Mouse (Mus musculus): Measurements from ENCODE around the gene Pcbp3. TPM values are rescaled to one million over a fixed set of nuclear protein-coding genes. Genes with fewer than 3 reads are reported as not detected.
"Not testable (repeated sequence)": the region's sequence is repeated elsewhere in the genome, so short reads cannot be mapped to it uniquely, and the experiment has no call there.

The Pcbp3 gene
- polyA plus RNA-seq, 1 experiment from 2014 or later: 11.8 TPM

- Histone ChIP-seq H3K4me1 (peaks cover 5% of the 10 kb centered on the region; the same call in 1 of the 2 replicates), H3K4me2 (0 out of 2 replicates have a peak overlapping the region, but pooled peaks have one; percentile 5), H3K4me3 (no peak overlapping the region), H3K27me3 (replicated peaks) (0 out of 2 replicates have a peak, but pooled peaks cover 2% of the 10 kb centered on the region), H3K9me3 (no peaks in the 10 kb centered on the region), H3K36me3 (no peaks in the 10 kb centered on the region), H3K27ac (replicated peaks) (no peak overlapping the region), H3K9ac (no peak overlapping the region)
- WGBS: 28% methylated on average over 15 of the region's 15 CpGs
- ATAC-seq (ENCODE audit: extremely low read depth, insufficient number of reproducible peaks, low FRiP score, low TSS enrichment): no peak
Observed at GRCm38 (mm10) chr10:76973797-76974436, 12.2 kb upstream of the Pcbp3 start.

DNA sequence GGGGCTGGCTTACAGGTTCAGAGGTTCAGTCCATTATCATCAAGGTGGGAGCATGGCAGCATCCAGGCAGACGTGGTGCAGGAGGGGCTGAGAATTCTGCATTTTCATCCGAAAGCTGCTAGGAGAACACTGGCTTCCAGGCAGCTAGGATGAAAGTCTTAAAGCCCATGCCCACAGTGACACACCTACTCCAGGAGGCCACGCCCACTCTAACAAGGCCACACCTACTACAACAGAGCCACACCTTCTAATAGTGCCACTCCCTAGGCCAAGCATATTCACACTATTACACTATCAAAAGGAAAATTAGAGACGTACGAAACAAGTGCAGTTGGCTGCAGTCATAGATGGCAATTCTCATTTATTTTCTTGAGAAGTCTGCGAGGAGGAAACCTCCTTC is 10.6 kb upstream of the Pcbp3 start:
- H3K36me3 ChIP-seq; H3K9me3 ChIP-seq; H3K4me2 ChIP-seq; H3K4me3 ChIP-seq; H3K27me3 ChIP-seq (replicated peaks); H3K27ac ChIP-seq (replicated peaks); H3K4me1 ChIP-seq; H3K9ac ChIP-seq; ATAC-seq (ENCODE audit: extremely low read depth, insufficient number of reproducible peaks, low FRiP score, low TSS enrichment): not testable (repeated sequence)
- WGBS: 70% methylated on average over 6 of the region's 6 CpGs

DNA sequence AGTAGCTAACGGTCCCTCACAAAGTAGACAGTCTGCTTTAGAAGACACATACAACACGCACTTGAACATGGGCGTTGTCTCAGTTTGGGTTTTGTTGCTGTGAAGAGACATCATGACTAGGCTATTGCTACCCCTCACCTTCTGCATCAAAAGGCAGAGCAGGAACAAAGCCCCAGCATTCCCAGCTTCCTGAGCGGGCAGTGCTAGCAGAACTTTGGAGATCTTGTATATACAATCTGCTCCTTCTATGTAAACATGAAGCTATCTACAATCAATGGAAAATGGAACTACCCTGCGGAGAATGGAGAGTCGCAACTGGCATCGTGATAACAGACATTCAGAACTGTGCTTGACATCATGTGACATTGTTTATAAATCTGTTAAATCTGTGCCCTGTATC is 9.3 kb upstream of the Pcbp3 start:
- Histone ChIP-seq H3K4me1 (peaks cover 10% of the 10 kb centered on the region), H3K9ac (no peak overlapping the region), H3K27me3 (replicated peaks) (0 out of 2 replicates have a peak, but pooled peaks cover 2% of the 10 kb centered on the region), H3K9me3 (no peaks in the 10 kb centered on the region), H3K36me3 (no peaks in the 10 kb centered on the region), H3K4me3 (no peak overlapping the region), H3K4me2 (no peak overlapping the region), H3K27ac (replicated peaks) (no peak overlapping the region)
- WGBS: 66% methylated on average over 7 of the region's 7 CpGs
- ATAC-seq (ENCODE audit: extremely low read depth, insufficient number of reproducible peaks, low FRiP score, low TSS enrichment): no peak

DNA sequence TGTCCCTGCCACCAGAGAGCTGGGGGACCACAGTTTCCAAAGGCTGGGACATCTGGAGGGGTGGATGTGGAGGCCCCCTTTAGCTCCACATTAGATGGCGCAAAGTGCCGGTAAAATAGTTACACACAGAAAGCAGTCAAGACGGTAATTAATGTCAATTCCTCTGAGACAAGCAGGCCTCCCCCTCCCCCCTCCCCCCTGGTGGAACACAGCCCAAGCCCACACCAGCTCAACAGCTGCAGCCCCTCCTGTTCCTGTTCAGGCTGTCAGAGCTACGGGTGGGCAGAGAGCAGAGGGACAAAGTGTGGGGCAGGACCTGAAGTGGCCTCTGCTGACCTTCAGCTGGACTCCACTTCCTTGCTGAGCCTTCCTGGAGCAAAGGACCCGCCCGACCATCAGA is 2.7 kb upstream of the Pcbp3 start:
- WGBS: 23% methylated on average over 6 of the region's 6 CpGs
- H3K4me1 ChIP-seq: peaks cover 41% of the 10 kb centered on the region
- H3K27me3 ChIP-seq (replicated peaks): no peaks in the 10 kb centered on the region
- no peaks in the 10 kb centered on the region for H3K9me3 ChIP-seq
- H3K4me3 ChIP-seq: no peak overlapping the region
- no peaks in the 10 kb centered on the region for H3K36me3 ChIP-seq
- no peak overlapping the region for H3K9ac ChIP-seq
- ATAC-seq (ENCODE audit: extremely low read depth, insufficient number of reproducible peaks, low FRiP score, low TSS enrichment): no peak
- H3K4me2 ChIP-seq: peak overlapping the region; percentile 18
- peak overlapping the region; percentile 36; the same call in 1 of the 2 replicates for H3K27ac ChIP-seq (replicated peaks)

DNA sequence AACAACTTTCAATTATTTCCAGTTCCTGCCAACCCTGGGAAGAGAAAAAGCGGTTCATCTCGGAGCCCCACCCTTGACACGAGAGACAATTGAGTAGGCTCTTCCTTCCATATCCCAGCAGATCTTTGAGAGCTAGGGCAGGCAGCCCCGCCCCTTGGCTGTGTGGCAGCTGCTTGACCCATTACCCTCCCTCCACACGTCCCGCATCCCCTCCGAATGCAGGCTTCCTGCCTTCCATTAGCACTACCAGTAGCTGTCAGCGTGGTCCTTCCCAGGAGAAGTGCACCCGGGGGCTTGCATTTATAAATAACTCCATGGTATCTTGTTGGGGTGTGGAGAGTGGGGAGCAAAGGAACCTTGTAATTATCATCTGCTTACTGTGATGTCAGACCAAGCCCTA is 2.3 kb upstream of the Pcbp3 start:
- Histone ChIP-seq H3K4me2 (peak overlapping the region; percentile 18), H3K36me3 (no peaks in the 10 kb centered on the region), H3K27ac (replicated peaks) (peak overlapping the region; percentile 36; the same call in 1 of the 2 replicates), H3K27me3 (replicated peaks) (no peaks in the 10 kb centered on the region), H3K4me1 (peaks cover 41% of the 10 kb centered on the region), H3K9me3 (no peaks in the 10 kb centered on the region), H3K9ac (no peak overlapping the region), H3K4me3 (no peak overlapping the region)
- no peak for ATAC-seq (ENCODE audit: extremely low read depth, insufficient number of reproducible peaks, low FRiP score, low TSS enrichment)
- WGBS: 24% methylated on average over 9 of the region's 9 CpGs

DNA sequence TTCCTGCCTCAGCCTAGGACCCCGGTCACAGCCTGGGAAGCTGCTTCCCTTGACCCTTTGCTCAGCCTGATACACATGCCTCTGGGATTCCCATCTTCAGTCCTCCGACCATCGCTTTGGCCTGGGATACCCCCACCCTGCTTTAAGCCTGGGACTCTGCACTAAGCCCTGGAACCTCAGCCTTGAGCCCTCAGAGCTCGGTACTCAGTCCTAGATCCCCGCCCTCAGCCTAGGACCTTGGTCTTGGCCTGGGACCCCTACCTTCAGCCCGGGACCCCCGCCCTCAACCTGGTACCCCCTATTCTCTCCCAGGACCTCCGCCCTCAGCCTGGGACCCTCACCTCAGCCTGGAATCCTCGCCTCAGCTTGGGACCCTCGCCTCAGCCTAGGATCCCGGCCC is 531 bp downstream of the Pcbp3 start:
- no peaks in the 10 kb centered on the region for H3K36me3 ChIP-seq
- peak overlapping the region; percentile 65 for H3K4me3 ChIP-seq
- H3K27me3 ChIP-seq (replicated peaks): no peaks in the 10 kb centered on the region
- H3K4me2 ChIP-seq: peak overlapping the region; percentile 94
- no peak overlapping the region for H3K27ac ChIP-seq (replicated peaks)
- H3K9me3 ChIP-seq: no peaks in the 10 kb centered on the region
- 12% methylated on average over 11 of the region's 11 CpGs for WGBS
- ATAC-seq (ENCODE audit: extremely low read depth, insufficient number of reproducible peaks, low FRiP score, low TSS enrichment): no peak
- peak overlapping the region; percentile 82 for H3K9ac ChIP-seq
- peaks cover 39% of the 10 kb centered on the region for H3K4me1 ChIP-seq

DNA sequence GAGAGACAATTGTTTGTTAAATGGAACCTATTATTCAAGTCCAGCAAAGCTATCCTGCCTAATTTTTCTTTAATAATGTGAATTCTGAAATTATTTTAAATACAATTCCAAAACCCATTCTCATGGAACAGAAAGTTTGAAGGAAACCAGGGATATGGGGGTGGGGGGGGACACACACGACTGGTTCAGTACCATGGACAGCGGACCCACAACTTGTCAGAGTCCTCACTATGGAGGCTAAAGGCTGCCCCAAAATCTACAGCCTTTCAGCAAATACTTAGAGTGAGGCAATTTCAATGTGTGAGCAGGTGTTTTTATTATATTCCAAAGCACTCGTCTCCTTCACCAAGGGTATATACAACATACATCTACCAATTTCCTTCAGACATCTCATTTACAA is 3.5 kb downstream of the Pcbp3 start:
- Histone ChIP-seq H3K36me3 (no peaks in the 10 kb centered on the region), H3K4me1 (peaks cover 16% of the 10 kb centered on the region), H3K9me3 (no peaks in the 10 kb centered on the region), H3K27ac (replicated peaks) (no peak overlapping the region), H3K4me3 (no peak overlapping the region), H3K4me2 (no peak overlapping the region), H3K9ac (no peak overlapping the region), H3K27me3 (replicated peaks) (no peaks in the 10 kb centered on the region)
- 40% methylated on average over 3 of the region's 3 CpGs for WGBS
- no peak for ATAC-seq (ENCODE audit: extremely low read depth, insufficient number of reproducible peaks, low FRiP score, low TSS enrichment)

DNA sequence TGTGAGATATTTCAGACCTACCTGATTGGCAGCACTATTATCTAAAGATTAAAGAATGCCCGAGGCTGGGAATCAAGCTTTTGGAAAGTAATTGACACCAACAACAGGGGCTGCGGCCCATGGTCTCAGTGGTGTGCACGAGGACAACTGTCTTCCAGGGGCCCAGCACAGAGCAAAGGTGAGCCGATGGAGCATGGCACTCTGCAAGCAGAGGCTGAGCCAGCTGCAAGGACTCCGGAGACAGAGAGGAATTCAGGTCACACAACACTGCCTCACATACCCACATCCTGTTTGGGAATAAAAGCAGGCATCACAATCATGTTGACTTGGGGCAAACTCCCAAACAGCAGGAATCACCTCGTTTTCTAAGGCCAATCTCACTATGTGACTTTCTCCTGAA is 5.5 kb downstream of the Pcbp3 start:
- Histone ChIP-seq H3K9me3 (no peaks in the 10 kb centered on the region), H3K27me3 (replicated peaks) (no peaks in the 10 kb centered on the region), H3K27ac (replicated peaks) (no peak overlapping the region), H3K4me1 (peaks cover 7% of the 10 kb centered on the region), H3K36me3 (no peaks in the 10 kb centered on the region), H3K4me2 (no peak overlapping the region), H3K9ac (no peak overlapping the region), H3K4me3 (no peak overlapping the region)
- WGBS: 46% methylated on average over 6 of the region's 6 CpGs
- ATAC-seq (ENCODE audit: extremely low read depth, insufficient number of reproducible peaks, low FRiP score, low TSS enrichment): no peak

GRCm38 (mm10) chr10:76941038-76941437 is 20.6 kb downstream of the Pcbp3 start:
- WGBS: 52% methylated on average over 4 of the region's 4 CpGs
- Histone ChIP-seq H3K36me3 (no peaks in the 10 kb centered on the region), H3K27ac (replicated peaks) (no peak overlapping the region), H3K4me3 (no peak overlapping the region), H3K4me2 (no peak overlapping the region), H3K27me3 (replicated peaks) (no peaks in the 10 kb centered on the region), H3K4me1 (0 out of 2 replicates have a peak, but pooled peaks cover 6% of the 10 kb centered on the region), H3K9me3 (no peaks in the 10 kb centered on the region), H3K9ac (no peak overlapping the region)
- no peak for ATAC-seq (ENCODE audit: extremely low read depth, insufficient number of reproducible peaks, low FRiP score, low TSS enrichment)

DNA sequence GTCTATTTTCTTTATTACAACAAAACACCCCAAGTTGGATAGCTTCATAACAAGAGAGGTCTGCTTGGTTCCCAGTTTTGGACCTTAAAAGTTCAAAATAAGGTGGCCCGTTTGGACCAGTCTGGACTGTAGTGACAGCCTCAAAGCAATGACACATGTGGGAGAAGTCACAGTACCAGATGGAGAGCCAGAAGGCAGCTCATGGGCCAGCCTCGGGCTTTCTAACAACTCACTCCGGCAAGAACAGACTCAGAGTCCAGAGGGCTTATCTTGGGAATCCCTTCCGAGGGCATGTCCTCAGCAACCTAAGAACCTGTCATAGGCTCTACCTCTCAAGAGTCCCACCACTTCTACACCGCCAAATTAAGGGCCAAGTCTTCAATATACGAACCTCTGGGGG is 24.9 kb downstream of the Pcbp3 start:
- H3K9ac ChIP-seq: no peak overlapping the region
- no peak overlapping the region for H3K4me3 ChIP-seq
- no peak for ATAC-seq (ENCODE audit: extremely low read depth, insufficient number of reproducible peaks, low FRiP score, low TSS enrichment)
- WGBS: 76% methylated on average over 6 of the region's 6 CpGs
- H3K27me3 ChIP-seq (replicated peaks): no peaks in the 10 kb centered on the region
- no peak overlapping the region for H3K27ac ChIP-seq (replicated peaks)
- H3K9me3 ChIP-seq: no peaks in the 10 kb centered on the region
- no peak overlapping the region for H3K4me2 ChIP-seq
- no peaks in the 10 kb centered on the region for H3K36me3 ChIP-seq
- peaks cover 2% of the 10 kb centered on the region; the same call in 1 of the 2 replicates for H3K4me1 ChIP-seq

DNA sequence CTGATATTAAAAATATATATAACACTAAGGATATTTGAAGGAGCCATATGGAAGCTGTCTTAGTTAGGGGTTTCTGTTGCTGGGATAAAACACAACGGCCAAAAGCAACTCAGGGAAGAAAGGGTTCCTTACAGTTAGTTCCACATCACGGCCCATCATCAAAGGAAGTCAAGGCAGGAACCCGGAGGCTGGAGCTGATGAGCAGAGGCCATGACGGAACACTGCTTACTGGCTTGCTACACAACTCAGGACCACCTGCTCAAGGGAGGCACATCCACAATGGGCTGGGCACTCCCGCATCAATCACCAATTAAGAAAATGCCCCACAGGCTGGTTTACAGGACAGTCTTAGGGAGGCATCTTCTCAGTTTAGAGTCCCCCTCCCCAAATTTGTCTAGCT is 26.9 kb downstream of the Pcbp3 start:
- H3K36me3 ChIP-seq: no peaks in the 10 kb centered on the region
- no peak overlapping the region for H3K27ac ChIP-seq (replicated peaks)
- H3K9ac ChIP-seq: no peak overlapping the region
- ATAC-seq (ENCODE audit: extremely low read depth, insufficient number of reproducible peaks, low FRiP score, low TSS enrichment): no peak
- no peaks in the 10 kb centered on the region for H3K27me3 ChIP-seq (replicated peaks)
- no peak overlapping the region for H3K4me2 ChIP-seq
- H3K4me1 ChIP-seq: peaks cover 7% of the 10 kb centered on the region; the same call in 1 of the 2 replicates
- no peaks in the 10 kb centered on the region for H3K9me3 ChIP-seq
- WGBS: 77% methylated on average over 5 of the region's 5 CpGs
- no peak overlapping the region for H3K4me3 ChIP-seq

GRCm38 (mm10) chr10:76931794-76932193 is 29.9 kb downstream of the Pcbp3 start:
- Histone ChIP-seq H3K27me3 (replicated peaks) (no peaks in the 10 kb centered on the region), H3K4me3 (no peak overlapping the region), H3K9me3 (no peaks in the 10 kb centered on the region), H3K27ac (replicated peaks) (no peak overlapping the region), H3K9ac (no peak overlapping the region), H3K4me1 (peaks cover 7% of the 10 kb centered on the region; the same call in 1 of the 2 replicates), H3K4me2 (no peak overlapping the region), H3K36me3 (no peaks in the 10 kb centered on the region)
- no peak for ATAC-seq (ENCODE audit: extremely low read depth, insufficient number of reproducible peaks, low FRiP score, low TSS enrichment)
- WGBS: 55% methylated on average over 1 of the region's 1 CpGs
